Mouse (Mus musculus) bone marrow macrophage, adult 2 months (primary cell): ENCODE results near the gene Hils1.

ENCODE experiments used
- CTCF ChIP-seq: IDR thresholded peaks from 2 replicates; pipeline ENCODE4 v1.5.1; 2012; ENCODE audit warnings: low read depth, mild to moderate bottlenecking, low read length, moderate library complexity
- POLR2A ChIP-seq: IDR thresholded peaks from 2 replicates; pipeline ENCODE4 v1.6.1; 2012; ENCODE audit warnings: mild to moderate bottlenecking, low read depth, low read length, borderline replicate concordance

- TF ChIP-seq POLR2A, result no peak
- no peak for TF ChIP-seq CTCF
These were observed 19.9 kb downstream of the Hils1 start for GRCm38 (mm10) chr11:94987341-94987740.
